Mouse (Mus musculus): ENCODE measurements around the gene Paqr3.

Gene Paqr3

DNA sequence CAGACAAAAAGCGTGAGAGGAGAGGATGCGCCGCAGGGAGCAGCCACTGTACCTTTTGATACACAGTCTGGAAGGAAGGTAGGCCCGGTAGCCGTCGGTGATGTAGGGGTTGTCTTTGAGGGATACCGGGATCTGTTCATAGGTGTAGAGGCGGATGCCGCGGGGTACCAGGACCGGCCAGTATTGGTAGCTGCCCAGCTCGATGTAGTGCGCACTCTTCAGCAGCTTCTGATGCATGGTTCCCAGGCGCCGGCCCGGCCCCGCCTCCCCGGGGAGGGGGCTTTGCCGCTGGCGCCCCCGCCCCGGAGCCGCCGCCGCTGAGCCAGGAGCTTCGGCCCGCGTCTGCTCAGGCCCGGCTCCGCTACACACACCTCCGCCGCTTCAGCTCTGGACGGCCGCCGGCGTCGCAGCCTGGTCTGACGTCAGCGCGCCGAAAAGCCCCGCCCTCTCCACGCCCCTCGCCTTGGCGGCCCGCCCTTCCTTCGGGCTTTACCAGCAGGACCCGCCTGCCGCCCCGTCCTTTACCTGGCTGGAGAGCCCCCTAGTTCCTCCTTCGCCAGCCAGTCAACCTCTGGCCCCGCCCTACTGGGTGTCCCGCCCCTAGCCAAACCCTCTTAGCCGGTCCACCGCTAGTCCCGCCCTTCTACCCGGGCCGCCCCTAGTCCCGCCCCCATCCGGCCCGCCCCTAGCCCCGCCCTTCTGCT is at the start of gene Paqr3:
TSS of gene Paqr3 (minus strand) at position 390 of the 704 bp plus-strand sequence.
- CTCF ChIA-PET: no interaction called here

- CTCF ChIA-PET: no interaction called here
Measured at GRCm38 (mm10) chr5:97154688-97155087, 43.3 kb upstream of the Paqr3 start.

DNA sequence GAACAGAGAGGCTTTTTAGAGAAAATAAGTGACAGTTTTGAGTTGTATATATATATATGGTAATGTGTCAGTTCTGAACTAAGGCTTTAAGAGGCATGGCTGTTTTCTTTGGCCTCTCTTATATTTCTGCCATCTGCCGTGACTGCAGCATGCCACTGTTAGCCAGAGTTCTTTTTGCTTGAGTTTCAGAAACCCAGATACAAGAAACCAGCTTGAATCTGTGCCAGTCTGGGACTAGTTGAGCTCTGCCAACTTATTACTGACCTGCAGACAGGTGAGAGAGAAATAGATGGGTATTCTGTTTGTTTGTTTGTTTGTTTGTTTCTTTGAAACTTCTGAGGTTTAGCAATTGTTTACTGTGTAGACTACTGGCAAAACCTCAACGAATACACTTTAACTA is 23.9 kb upstream of the Paqr3 start:
- CTCF ChIA-PET: no interaction called here

DNA sequence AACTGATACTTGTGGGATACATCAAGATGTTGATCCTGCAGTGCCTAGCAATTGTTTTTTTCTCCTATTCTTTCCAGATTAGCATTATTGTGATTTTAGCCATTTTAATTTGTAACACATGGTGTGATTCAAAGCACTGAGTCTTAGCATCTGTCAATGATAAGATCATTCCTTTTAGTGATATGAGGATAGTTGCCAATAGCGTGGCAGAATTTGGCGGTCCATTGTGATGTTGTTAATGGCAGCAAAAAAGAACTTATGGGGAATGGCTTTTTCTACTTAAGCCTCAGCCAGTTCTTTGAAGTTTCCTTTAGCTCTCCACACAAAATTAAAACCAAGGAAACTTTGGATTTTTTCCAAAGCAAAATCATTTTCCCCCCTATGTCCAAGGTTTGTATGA is 18.2 kb upstream of the Paqr3 start:
- CTCF ChIA-PET: no interaction called here

GRCm38 (mm10) chr5:97128242-97129226 is 17.1 kb upstream of the Paqr3 start:
- CTCF ChIA-PET: interaction anchor here (0.6 kb wide), 1 partner anchor 293 kb away, joined by 5 read pairs; no protein-coding TSS in a partner anchor

DNA sequence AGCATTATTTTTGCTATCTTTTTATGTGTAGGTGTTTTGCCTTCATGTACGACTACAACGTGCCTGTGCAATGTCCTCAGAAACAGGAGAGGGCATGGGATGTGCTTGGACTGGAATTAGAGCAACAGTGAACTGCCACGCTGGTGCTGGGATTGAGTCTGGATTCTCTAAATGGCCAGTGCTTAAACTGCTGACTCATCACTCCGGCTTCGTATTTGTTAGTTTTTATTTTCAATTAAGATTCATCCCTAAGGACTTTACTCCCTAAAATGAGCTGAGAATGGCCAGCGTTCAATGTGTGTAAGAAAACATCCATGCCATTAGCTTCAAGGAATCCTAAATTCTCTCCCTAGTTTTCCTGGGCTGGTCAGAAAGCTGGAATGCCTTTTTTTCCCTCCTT is 15.9 kb upstream of the Paqr3 start:
- CTCF ChIA-PET: no interaction called here

DNA sequence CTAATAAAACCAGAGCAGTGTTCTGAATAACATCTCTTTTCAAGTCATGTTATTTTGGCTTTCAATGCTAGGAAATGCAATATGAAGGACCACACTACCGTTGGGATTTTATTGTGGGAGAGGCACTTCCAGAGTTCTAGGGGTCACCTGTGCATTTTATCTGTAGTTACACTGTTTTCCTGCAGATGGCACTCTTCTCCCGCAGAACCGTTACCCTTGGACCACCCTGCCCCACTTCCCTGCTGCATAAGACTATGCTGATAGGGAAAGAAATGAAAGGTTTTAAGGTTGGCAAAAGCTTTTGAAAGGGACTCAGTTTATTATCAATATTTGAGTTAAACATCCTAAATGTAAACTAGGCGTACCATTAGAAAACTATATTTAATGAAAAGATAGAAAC is 14.6 kb upstream of the Paqr3 start:
- CTCF ChIA-PET: interaction anchor here (1.2 kb wide), 1 partner anchor 1073 kb away, joined by 3 read pairs; no protein-coding TSS in a partner anchor

GRCm38 (mm10) chr5:97125459-97125970 is 14.1 kb upstream of the Paqr3 start:
- CTCF ChIA-PET: interaction anchor here (1.2 kb wide), 1 partner anchor 1074 kb away, joined by 3 read pairs; no protein-coding TSS in a partner anchor

DNA sequence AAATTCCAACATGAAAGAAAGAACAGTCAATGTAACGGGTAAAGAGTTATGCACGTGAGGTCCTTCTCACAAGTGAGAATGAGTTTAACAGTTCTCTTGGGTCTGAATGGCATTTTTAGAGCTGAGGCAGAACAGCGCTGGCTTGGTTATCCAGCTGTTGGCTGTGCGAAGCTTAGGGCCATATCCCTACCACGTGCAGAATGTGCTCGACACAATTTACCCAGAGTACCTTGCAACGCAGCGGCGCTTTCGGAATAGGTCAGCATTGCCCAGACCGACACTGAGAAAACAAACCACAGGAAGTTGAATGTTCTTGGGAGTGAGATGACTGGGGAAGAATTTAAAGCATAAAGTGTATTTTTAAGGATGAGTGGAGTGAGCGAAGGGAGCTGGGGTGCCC is 13.6 kb upstream of the Paqr3 start:
- CTCF ChIA-PET: no interaction called here

- CTCF ChIA-PET: interaction anchor here (0.6 kb wide), 1 partner anchor 532 kb away, joined by 3 read pairs; no protein-coding TSS in a partner anchor
Measured at GRCm38 (mm10) chr5:97110697-97111096, 699 bp downstream of the Paqr3 start.

DNA sequence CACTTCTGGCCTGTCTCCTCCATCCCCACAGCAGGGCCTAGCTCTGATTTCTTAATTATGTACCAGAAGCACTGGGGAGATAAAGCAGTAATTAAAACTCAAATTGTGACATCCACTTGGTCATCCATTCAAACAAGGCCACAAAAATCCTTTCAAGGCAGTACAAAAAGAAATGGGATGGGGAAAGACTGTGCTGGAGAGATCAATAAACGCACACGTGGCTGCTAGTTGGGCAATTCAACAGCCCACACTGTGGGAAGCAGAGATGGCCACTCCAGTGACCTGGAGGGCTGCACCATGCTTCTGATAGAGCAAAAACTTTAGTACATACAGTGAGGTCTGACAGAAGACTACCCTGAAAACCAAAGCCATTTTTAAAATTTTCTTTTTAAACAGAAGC is 1.3 kb downstream of the Paqr3 start:
- CTCF ChIA-PET: interaction anchor here (0.6 kb wide), 1 partner anchor 533 kb away, joined by 3 read pairs; no protein-coding TSS in a partner anchor

DNA sequence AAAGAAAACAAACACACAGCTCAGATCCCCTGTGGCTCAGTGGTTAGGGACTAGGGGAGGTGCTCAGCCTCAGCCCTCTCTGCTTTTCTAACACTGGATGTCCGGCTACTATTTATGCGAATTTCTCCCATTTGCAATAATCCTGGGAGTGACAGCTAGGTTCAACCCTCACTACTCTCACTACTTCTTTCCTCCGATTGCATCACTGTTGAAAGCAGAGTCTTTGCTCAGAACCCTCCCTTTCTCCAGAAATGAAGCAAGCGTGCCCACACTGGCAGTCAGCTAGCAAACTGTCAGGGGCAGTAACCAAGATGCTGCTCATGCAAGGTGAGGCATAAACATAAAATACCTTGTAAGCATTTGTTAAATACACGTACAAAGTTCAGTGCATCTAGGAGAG is 3.1 kb downstream of the Paqr3 start:
- CTCF ChIA-PET: no interaction called here

GRCm38 (mm10) chr5:97099954-97100353 is 11.4 kb downstream of the Paqr3 start:
- CTCF ChIA-PET: no interaction called here

GRCm38 (mm10) chr5:97097631-97098041 is 13.8 kb downstream of the Paqr3 start:
- CTCF ChIA-PET: interaction anchor here (0.5 kb wide), 1 partner anchor 70 kb away, joined by 3 read pairs; no protein-coding TSS in a partner anchor

DNA sequence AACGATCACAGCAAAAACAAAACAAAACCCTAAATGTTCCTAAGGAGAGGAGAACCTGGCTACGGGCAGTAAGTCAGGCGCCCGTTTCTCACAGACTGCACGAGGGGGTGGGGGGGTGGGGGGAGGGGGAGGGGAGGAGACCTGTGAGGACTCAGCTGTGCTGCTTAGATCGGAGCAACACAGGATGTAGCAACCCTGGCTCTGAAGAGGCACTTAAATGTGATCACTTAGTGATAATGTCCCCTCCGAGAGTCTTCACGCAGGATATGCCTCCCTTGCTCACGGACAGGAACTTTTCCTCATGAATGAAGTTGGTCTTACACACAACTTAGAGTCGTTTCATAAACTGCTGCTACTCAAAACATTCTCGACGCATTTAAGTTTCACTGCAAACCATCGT is 16.1 kb downstream of the Paqr3 start:
- CTCF ChIA-PET: no interaction called here

- CTCF ChIA-PET: no interaction called here
Measured at GRCm38 (mm10) chr5:97092970-97093369, 18.4 kb downstream of the Paqr3 start.

DNA sequence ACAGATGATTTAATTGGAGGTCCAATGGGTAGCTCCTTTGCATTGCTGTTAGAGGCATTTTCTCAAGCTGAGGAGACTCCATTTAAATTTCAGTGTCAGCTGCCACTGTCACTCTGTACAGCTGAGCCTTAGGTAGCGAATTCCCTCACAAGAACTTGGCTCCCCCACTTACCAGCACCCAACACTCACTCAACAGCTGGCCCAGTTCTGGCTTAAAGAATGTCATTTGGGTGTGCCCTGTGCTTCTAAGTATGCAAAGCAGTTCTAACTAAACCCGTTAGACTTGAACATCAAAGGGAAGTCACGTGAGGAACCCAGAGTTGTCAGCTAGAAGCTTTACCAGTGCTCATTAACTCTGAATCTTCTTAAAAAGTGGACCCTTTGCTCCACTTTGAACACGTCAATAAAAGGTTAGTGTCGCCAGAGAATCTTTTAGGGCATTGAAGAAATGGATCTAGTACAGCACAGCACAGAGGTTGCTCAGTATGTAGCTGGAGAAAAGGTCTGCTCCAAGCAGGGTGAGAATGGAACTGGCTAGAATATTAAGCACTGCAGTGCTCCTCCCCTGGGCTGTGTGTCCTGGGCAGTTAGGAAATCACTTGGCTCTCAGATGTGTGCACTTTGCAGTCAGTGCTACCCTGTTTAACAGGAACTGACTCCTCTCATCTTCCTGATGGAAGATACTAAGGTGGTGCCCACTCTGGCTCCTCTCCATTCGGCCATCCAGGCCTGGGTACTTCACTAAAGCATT is 21.2 kb downstream of the Paqr3 start:
- CTCF ChIA-PET: interaction anchor here (0.5 kb wide), 1 partner anchor 482 kb away, joined by 3 read pairs; no protein-coding TSS in a partner anchor

DNA sequence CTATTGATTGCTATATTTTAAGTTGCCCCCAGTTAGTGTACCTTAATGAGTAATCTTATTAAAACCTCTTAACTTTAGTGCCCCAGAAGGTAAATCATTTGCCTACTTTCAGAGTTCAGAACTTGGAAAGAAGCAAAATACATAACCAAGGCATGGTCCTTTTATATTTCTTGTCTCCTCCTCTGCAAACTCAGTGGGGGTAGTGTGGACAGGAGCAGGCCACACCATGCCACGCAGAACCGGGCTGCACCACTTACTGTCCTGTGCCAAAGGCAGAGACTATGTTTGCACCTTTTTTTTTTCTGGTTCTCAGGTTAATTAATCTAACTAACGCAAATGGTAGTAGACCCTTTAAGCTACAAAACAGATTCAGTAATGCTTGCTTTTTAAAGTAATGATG is 22.0 kb downstream of the Paqr3 start:
- CTCF ChIA-PET: no interaction called here

DNA sequence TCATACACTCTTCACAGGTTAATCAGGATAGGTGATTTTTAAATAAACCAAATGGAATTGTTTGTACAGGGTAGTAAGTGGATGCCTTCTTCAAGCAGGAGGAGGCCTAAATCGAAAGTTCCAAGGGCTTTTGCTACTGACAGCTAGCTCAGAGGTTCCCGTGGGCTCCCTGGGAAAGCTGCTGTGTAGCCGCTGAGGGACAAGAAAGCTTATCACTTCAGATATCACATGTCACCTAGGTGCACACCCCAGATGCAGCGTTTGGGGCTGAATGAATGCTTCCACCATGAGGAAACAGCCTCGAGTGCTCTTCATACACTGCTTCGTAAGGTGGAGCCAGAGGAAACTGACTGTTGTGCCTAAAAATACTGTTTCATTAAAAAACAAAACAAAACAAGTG is 23.2 kb downstream of the Paqr3 start:
- CTCF ChIA-PET: no interaction called here

GRCm38 (mm10) chr5:97087746-97088145 is 23.6 kb downstream of the Paqr3 start:
- CTCF ChIA-PET: no interaction called here

- CTCF ChIA-PET: no interaction called here
Measured at GRCm38 (mm10) chr5:97087030-97087630, 24.3 kb downstream of the Paqr3 start.
